Mouse (Mus musculus): ENCODE measurements around the gene Gm19935. TPM values are rescaled to one million over a fixed set of nuclear protein-coding genes. Genes with fewer than 3 reads are reported as not detected.

The Gm19935 gene
- polyA plus RNA-seq, 1 experiment from 2014 or later: 0.15 TPM

- Histone ChIP-seq H3K27ac (peak within 1 kb of the TSS; percentile 49), H3K9ac (peak within 1 kb of the TSS; percentile 64), H3K4me3 (replicated peaks) (peak within 1 kb of the TSS; percentile 52), H3K4me2 (replicated peaks) (peak within 1 kb of the TSS; percentile 82), H3K36me3 (no peaks in the 10 kb centered on the region), H3K27me3 (replicated peaks) (no peaks in the 10 kb centered on the region), H3K9me3 (no peaks in the 10 kb centered on the region), H3K4me1 (replicated peaks) (peaks cover 6% of the 10 kb centered on the region; the same call in 1 of the 2 replicates)
- ATAC-seq: peak; percentile 92
- 4% methylated on average over 39 of the region's 39 CpGs for WGBS
Measured at GRCm38 (mm10) chr8:90828181-90828986, 11.2 kb upstream of the Gm19935 start, which contains the start of gene Chd9. TSS of gene Chd9 (plus strand) at chr8:90828352.

- Histone ChIP-seq H3K27ac (peak overlapping the region; percentile 75), H3K9ac (no peak overlapping the region), H3K4me2 (replicated peaks) (peak overlapping the region; percentile 39), H3K4me3 (replicated peaks) (no peak overlapping the region), H3K36me3 (no peaks in the 10 kb centered on the region), H3K4me1 (replicated peaks) (peaks cover 4% of the 10 kb centered on the region; the same call in 1 of the 2 replicates), H3K9me3 (no peaks in the 10 kb centered on the region), H3K27me3 (replicated peaks) (no peaks in the 10 kb centered on the region)
- 63% methylated on average over 9 of the region's 9 CpGs for WGBS
- peak; percentile 83 for ATAC-seq
Measured at GRCm38 (mm10) chr8:90825459-90825871, 8.3 kb upstream of the Gm19935 start.

- Histone ChIP-seq H3K4me1 (replicated peaks) (no peaks in the 10 kb centered on the region; the same call in 1 of the 2 replicates), H3K4me3 (replicated peaks) (no peak overlapping the region), H3K9ac (no peak overlapping the region), H3K27ac (no peak overlapping the region), H3K36me3 (no peaks in the 10 kb centered on the region), H3K4me2 (replicated peaks) (peak overlapping the region; percentile 11; the same call in 1 of the 2 replicates), H3K9me3 (no peaks in the 10 kb centered on the region), H3K27me3 (replicated peaks) (no peaks in the 10 kb centered on the region)
- WGBS: 21% methylated on average over 11 of the region's 11 CpGs
- ATAC-seq: no peak
Measured at GRCm38 (mm10) chr8:90822443-90822842, 5.2 kb upstream of the Gm19935 start.

- H3K4me2 ChIP-seq (replicated peaks): no peak overlapping the region
- H3K27me3 ChIP-seq (replicated peaks): no peaks in the 10 kb centered on the region
- H3K36me3 ChIP-seq: no peaks in the 10 kb centered on the region
- H3K4me3 ChIP-seq (replicated peaks): no peak overlapping the region
- H3K9ac ChIP-seq: no peak overlapping the region
- ATAC-seq: no peak
- no peaks in the 10 kb centered on the region for H3K9me3 ChIP-seq
- WGBS: 69% methylated on average over 4 of the region's 4 CpGs
- H3K27ac ChIP-seq: no peak overlapping the region
- H3K4me1 ChIP-seq (replicated peaks): no peaks in the 10 kb centered on the region; the same call in 1 of the 2 replicates
Measured at GRCm38 (mm10) chr8:90820321-90820696, 3.1 kb upstream of the Gm19935 start.

GRCm38 (mm10) chr8:90819561-90820320, 2.5 kb upstream of the Gm19935 start:
- Histone ChIP-seq H3K9ac (no peak overlapping the region), H3K4me3 (replicated peaks) (no peak overlapping the region), H3K27ac (no peak overlapping the region), H3K4me1 (replicated peaks) (no peaks in the 10 kb centered on the region; the same call in 1 of the 2 replicates), H3K27me3 (replicated peaks) (no peaks in the 10 kb centered on the region), H3K36me3 (no peaks in the 10 kb centered on the region), H3K4me2 (replicated peaks) (no peak overlapping the region), H3K9me3 (no peaks in the 10 kb centered on the region)
- ATAC-seq: no peak
- WGBS: 88% methylated on average over 9 of the region's 9 CpGs

- H3K9ac ChIP-seq: no peak overlapping the region
- no peaks in the 10 kb centered on the region for H3K36me3 ChIP-seq
- WGBS: 75% methylated on average over 23 of the region's 23 CpGs
- no peak overlapping the region for H3K4me3 ChIP-seq (replicated peaks)
- ATAC-seq: no peak
- no peaks in the 10 kb centered on the region for H3K4me1 ChIP-seq (replicated peaks)
- H3K9me3 ChIP-seq: no peaks in the 10 kb centered on the region
- no peak overlapping the region for H3K27ac ChIP-seq
- H3K4me2 ChIP-seq (replicated peaks): no peak overlapping the region
- H3K27me3 ChIP-seq (replicated peaks): no peaks in the 10 kb centered on the region
Measured at GRCm38 (mm10) chr8:90816061-90816882, 921 bp downstream of the Gm19935 start.

- WGBS: 85% methylated on average over 10 of the region's 10 CpGs
- Histone ChIP-seq H3K4me1 (replicated peaks) (no peaks in the 10 kb centered on the region), H3K4me2 (replicated peaks) (no peak overlapping the region)
Measured at GRCm38 (mm10) chr8:90813602-90814320, 3.4 kb downstream of the Gm19935 start.

GRCm38 (mm10) chr8:90799473-90799872, 17.7 kb downstream of the Gm19935 start:
- no peak overlapping the region for H3K27ac ChIP-seq
- no peak for ATAC-seq
- 75% methylated on average over 5 of the region's 5 CpGs for WGBS

More at GRCm38 (mm10) chr8:90813602-90814320, 3.4 kb downstream of the Gm19935 start:
- Histone ChIP-seq H3K27ac (no peak overlapping the region), H3K9me3 (no peaks in the 10 kb centered on the region), H3K27me3 (replicated peaks) (no peaks in the 10 kb centered on the region), H3K4me3 (replicated peaks) (no peak overlapping the region), H3K9ac (no peak overlapping the region), H3K36me3 (no peaks in the 10 kb centered on the region)
- ATAC-seq: no peak

GRCm38 (mm10) chr8:90794990-90795861, 22.0 kb downstream of the Gm19935 start:
- Histone ChIP-seq H3K4me3 (replicated peaks) (peak overlapping the region; percentile 10; the same call in 1 of the 2 replicates), H3K4me2 (replicated peaks) (peak overlapping the region; percentile 45), H3K27me3 (replicated peaks) (no peaks in the 10 kb centered on the region), H3K4me1 (replicated peaks) (peaks cover 8% of the 10 kb centered on the region), H3K9me3 (no peaks in the 10 kb centered on the region), H3K9ac (no peak overlapping the region), H3K36me3 (no peaks in the 10 kb centered on the region), H3K27ac (peak overlapping the region; percentile 22; the same call in 1 of the 2 replicates)
- 10% methylated on average over 12 of the region's 12 CpGs for WGBS
- peak; percentile 88 for ATAC-seq

More at GRCm38 (mm10) chr8:90799473-90799872, 17.7 kb downstream of the Gm19935 start:
- no peak overlapping the region for H3K4me2 ChIP-seq (replicated peaks)
- H3K9ac ChIP-seq: no peak overlapping the region
- H3K27me3 ChIP-seq (replicated peaks): no peaks in the 10 kb centered on the region
- peaks cover 8% of the 10 kb centered on the region for H3K4me1 ChIP-seq (replicated peaks)
- no peak overlapping the region for H3K4me3 ChIP-seq (replicated peaks)
- H3K36me3 ChIP-seq: no peaks in the 10 kb centered on the region
- no peaks in the 10 kb centered on the region for H3K9me3 ChIP-seq

- WGBS: 5% methylated on average over 3 of the region's 3 CpGs
- H3K27me3 ChIP-seq (replicated peaks): no peaks in the 10 kb centered on the region
- H3K27ac ChIP-seq: no peak overlapping the region
- H3K4me1 ChIP-seq (replicated peaks): peaks cover 8% of the 10 kb centered on the region
- H3K4me3 ChIP-seq (replicated peaks): no peak overlapping the region
- H3K9ac ChIP-seq: no peak overlapping the region
- no peaks in the 10 kb centered on the region for H3K9me3 ChIP-seq
- H3K4me2 ChIP-seq (replicated peaks): no peak overlapping the region
- H3K36me3 ChIP-seq: no peaks in the 10 kb centered on the region
- no peak for ATAC-seq
Measured at GRCm38 (mm10) chr8:90793710-90794109, 23.5 kb downstream of the Gm19935 start.

Measured in intestine, embryonic 15.5 days (tissue).